16 mouse cellular contexts compared by ENCODE assay signal in genomic region chr2:69480965-69481364, GRCm38 (mm10).
"Had no signal": no experiment of that assay in that cellular context is flagged by ENCODE, and none has a peak within 500 bp of the region (broad histone marks: within the 10 kb centered on the region; RNA-seq: fewer than 3 reads in every experiment).

No protein-coding gene starts in this region.

- H3K27me3 ChIP-seq: neural tube, embryonic 13.5 days; neural tube, embryonic 15.5 days; stomach, embryonic 15.5 days had no signal

- DNase-seq: retina, postnatal 1 day; right cerebral cortex, adult 18-20 months; right cerebral cortex, postnatal 14 days; right cerebral cortex, postnatal 25 days; right cerebral cortex, postnatal 4 days; spleen, adult 18-20 months; thymus, adult 18-20 months; thymus, adult 2 months; thymus, postnatal 14 days; thymus, postnatal 25 days; thymus, postnatal 36 days; thymus, postnatal 4 days had no signal

- H3K36me3 ChIP-seq: neural tube, embryonic 15.5 days; stomach, embryonic 15.5 days had no signal

- H3K27ac ChIP-seq: neural tube, embryonic 13.5 days; neural tube, embryonic 15.5 days; stomach, embryonic 15.5 days; stomach, postnatal 0 days had no signal

- H3K4me3 ChIP-seq: neural tube, embryonic 13.5 days; neural tube, embryonic 15.5 days; stomach, embryonic 15.5 days had no signal

- H3K9me3 ChIP-seq: neural tube, embryonic 13.5 days; neural tube, embryonic 15.5 days; stomach, embryonic 15.5 days had no signal

- H3K4me1 ChIP-seq: neural tube, embryonic 13.5 days; neural tube, embryonic 15.5 days; stomach, embryonic 15.5 days had no signal
